Mouse (Mus musculus): ENCODE data around the gene Trim6. TPM values are rescaled to one million over a fixed set of nuclear protein-coding genes. Genes with fewer than 3 reads are reported as not detected.
"Not testable (repeated sequence)": the region's sequence is repeated elsewhere in the genome, so short reads cannot be mapped to it uniquely, and the experiment has no call there.

Gene Trim6
- total RNA-seq (2015) (0.31 and 0.50 TPM in 2 replicates), total RNA-seq (2017) (0.70 and 1.9 TPM in 2 replicates)

DNA sequence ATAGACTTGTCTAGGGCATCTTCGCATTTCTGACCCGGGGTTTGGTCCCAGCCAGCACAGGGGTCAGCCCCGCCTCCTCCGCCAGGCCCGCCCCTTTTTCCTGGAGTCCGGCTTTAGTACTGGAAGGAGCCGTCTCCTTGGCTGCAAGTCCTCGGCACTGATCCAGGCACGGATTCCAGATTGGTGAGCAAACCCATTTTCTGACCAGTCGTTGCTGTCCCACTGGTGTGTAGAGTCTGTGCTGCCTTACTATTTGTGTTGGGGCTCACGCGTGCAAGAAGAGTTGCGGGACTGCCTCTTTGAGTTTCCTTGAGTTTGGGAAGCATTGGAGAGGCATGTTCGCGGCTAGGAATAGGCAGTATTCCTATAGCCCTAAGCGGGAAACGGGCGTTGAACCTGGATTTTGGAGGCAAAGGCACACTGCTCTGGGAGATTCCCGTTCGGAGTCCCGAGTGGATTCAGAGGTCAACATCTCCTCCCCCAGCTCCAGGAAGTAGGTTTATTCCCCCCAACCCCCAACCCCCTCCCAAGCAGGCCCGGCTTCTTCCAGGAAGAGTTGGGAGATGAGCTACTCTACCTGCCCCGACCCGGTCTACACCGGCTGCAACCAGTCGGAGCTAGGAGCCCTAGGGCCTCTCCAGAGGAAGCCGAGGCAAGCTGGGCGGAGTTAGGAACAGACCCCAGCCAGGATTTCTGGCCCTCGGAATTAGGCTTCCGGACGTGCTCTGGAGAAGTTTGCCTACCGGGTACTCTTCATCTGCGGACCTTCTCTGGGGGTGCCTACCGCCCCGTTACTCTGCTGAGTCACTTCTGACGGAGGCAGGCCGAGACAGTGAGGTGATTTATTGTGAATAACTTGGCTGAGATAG, at the start of gene Trim6:
Gene Trim6, plus strand, starts transcription at position 93 of the 869 bp plus-strand sequence.
- peak; percentile 55 for ATAC-seq (ENCODE audit: poor library complexity, severe bottlenecking)

DNA sequence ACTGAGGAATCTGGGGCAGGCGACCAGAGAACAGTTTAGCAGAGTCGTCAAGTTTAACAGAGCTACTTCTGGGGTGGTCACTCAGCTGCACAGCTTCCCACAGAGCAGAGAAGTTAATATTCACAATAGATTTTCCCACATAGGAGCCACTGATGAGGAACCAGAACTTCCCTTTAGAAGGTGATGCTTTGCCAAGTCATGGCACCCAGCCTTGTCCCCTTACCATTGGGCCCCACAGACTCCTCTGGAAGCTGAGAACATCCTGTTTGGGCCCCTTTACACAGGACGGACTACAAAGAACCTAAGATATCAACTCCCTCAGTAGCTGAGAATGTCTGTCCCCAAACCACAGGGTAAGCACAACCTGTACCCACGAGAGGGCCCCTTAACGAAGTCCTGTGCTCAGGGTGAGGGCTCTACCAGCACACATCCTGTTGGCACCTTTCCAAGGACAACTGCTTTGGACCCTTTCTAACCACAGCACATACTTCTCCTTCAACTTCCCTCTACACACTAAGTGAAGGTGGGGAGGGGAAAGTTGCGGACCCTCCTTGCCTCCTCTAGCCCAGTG, 48.9 kb upstream of the Trim6 start:
- peak; percentile 69 for ATAC-seq (ENCODE audit: poor library complexity, severe bottlenecking)

DNA sequence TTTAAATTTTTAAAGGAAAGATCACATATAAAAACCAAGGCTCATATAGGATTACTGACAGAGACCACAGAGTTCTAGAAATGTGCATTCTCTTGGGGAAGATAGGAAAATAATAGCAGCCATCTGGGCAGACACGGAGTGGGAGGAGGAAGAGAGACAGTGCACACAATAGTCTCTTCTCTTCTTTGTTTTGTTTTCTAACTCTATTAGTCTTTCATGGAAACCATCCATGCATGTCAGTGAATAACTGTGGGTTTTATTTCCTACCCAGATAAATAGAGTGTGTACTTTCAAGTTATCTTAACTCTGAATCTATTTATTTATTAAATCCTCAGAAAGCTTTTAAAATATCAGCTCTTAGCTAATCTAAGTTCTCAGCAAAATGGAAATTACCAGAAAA, 43.5 kb upstream of the Trim6 start:
- ATAC-seq (ENCODE audit: poor library complexity, severe bottlenecking) = no peak

DNA sequence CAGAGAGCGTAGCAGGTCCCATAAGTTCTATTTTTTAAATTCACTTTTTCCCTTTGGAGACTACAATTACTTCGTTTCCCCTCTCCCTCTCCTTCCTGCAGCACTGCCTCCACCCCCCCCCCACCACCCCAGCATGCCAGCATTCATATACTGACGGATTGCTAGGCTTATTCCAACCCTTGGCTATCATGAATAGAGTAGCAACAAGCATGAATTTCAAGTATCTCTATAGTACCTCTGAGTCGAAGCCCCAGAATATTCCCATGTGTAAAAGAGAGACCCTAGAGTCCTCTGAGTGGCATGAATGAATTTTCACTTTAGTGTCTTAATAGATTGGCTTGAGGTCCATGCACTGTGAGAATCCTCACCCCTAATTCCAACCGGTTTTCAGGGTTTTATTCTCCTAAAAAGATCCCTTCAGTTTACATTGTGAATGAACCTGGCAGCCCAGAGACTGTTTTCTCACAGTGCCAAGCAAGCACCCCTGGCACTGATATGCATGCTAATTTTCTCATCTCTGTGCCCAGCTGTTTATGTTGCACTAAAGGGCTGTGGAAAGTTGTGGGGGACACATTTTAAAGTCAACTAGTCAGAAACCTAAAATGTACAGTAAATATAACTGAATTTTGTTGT, 40.1 kb upstream of the Trim6 start:
- ATAC-seq (ENCODE audit: poor library complexity, severe bottlenecking) = no peak

DNA sequence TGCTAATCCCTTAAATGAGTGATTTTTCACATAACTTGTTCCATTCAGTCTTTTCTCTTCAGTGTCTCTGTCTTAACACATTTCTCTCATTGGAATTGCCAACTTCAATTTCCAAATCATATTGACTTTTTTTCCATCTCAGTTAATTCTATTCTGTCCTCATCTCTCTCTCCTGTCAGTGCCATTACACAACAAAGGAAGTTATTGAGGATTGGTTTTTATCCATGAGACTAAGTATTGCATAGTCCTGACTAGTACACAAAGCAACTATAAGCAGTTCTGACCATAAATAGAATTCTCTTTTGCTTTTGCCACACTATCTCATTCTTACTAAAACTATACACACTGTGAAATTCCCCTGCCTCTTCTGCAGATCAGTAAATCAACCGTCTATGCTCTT, 39.5 kb upstream of the Trim6 start:
- ATAC-seq (ENCODE audit: poor library complexity, severe bottlenecking) = no peak

DNA sequence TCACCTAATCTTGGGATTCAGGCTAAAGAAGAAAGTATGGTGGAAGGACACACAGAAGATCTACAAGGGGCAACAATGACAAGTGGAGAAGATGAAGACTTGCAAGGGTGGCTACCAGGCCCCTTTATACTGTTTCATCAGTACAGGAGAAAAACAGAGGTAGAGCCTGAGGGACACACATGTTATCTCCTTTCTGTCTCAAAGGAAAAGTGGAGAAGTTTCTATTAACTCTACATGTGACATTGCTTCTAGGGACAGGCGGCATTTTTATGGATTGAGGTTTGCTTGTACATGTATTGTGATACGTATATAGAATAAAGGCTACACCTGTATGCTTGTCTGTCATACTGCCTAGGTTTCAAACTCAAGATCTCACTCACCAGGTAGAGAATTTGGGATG, 35.3 kb upstream of the Trim6 start, which contains the start of gene Olfr648:
Gene Olfr648, minus strand, starts transcription at position 101 of the 400 bp plus-strand sequence.
- ATAC-seq (ENCODE audit: poor library complexity, severe bottlenecking) = no peak

DNA sequence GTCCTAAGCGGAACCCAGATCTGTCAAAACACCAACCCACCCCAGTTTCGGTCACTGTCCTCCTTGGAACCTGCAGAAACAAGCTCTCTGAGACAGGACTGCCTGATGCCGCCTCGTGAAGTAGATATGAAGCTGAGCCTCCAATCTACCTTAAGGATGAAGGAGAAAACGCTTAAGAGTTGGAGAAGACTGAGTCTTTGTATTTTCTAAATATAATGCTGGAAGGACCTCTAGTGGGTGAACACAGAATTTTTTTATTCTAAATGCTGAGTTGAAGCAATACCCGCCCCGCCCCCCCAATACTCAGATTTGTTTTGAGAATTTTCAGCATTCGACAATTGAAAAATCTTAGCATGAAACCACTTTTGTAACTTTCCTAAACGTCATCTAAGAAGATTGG, 27.3 kb upstream of the Trim6 start:
- peak; percentile 27; the same call in 1 of the 2 replicates for ATAC-seq (ENCODE audit: poor library complexity, severe bottlenecking)

DNA sequence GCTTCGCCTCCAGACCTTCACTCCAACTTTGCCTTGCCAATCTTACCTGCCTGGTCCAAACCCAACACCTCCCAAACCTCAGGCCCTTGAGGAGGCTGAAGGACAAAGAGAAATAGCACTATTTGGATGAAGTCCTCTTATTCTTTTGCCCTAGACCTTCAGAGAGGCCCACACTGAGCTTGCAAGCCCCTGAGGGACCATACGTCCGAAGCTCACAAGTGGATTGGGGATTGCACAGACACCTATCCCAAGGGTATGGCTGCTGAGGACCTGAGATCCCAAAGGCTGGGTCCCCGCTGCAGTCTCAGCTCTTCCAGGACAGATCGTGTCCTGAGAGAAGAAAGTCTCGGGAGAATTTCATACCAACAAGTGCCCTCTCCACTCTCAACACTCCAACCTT, 22.7 kb upstream of the Trim6 start, which contains the start of gene Olfr649:
Gene Olfr649, minus strand, starts transcription at position 101 of the 400 bp plus-strand sequence.
- no peak for ATAC-seq (ENCODE audit: poor library complexity, severe bottlenecking)

DNA sequence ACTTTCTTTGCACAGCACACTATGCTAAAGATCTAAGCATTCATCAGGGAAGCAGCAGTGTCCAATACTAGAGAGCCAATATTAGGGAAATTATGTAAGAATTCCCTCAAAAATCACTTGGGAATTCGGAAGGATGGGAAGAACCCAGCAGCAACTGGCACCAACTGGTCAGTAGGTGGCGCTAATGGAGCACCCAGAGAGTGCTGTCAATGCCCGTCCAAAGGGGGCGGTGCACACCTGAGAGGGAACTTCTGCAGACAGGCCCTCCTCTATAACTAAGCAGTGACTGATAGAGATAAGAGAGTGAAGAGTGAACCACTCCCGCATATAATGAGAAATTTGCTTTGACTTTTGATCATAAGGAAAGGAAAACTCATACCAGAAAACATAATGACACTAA, 18.8 kb upstream of the Trim6 start:
- ATAC-seq (ENCODE audit: poor library complexity, severe bottlenecking) = peak; percentile 99

DNA sequence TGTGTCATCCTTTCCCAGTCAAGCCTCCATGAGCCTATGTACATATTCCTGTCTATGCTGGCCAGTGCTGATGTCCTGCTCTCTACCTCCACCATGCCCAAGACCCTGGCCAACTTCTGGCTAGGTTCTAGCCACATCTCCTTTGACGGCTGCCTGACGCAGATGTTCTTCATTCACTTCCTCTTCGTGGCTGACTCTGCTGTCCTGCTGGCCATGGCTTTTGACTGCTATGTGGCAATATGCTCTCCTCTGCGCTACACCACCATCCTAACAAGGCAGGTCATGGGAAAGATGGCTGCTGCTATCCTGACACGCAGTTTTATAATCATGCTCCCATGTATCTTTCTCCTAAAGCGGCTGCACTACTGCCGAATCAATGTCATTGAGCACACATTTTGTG, 12.4 kb upstream of the Trim6 start:
- ATAC-seq (ENCODE audit: poor library complexity, severe bottlenecking) = peak; percentile 99

DNA sequence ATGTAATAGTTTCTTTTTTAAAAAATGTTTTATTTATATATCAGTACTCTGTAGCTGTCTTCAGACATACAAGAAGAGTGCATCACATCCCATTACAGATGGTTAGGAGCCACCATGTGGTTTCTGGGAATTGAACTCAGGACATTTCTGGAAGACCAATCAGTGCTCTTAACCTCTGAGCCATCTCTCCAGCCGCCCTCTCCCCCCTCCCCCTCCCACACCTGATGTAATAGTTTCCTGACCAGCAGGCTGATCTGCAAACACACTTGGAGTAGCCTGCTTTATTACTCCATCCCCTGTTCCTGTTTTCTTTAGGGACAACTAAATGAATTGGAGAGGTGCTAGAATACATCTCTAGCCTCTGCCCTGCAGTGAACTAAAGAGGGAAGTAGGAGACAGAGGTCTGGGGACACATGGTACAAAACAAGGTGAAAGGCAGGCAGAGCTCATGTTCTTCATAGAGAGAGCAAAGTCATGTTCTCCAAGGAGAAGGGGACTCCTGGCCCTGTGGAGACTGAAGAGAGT, 2.5 kb upstream of the Trim6 start:
- peak; percentile 66 for ATAC-seq (ENCODE audit: poor library complexity, severe bottlenecking)

DNA sequence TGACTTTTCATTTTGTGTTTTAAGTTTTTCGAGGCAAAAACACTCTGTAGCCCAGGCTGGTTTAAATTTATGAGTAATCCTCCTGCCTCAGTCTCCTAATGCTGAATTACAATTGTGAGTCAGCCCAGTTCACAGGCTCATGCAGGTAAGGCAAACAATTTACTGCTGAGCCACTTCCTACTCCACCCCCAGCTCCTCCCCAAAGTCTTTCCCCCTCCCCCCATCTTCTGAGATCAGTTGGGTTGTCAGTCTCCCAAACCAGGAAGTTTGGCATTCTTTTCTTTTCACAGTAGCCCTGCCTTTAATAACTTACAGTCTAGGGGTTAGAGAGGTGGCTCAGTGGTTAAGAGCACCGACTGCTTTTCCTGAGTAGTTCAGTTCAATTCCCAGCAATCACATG, 712 bp upstream of the Trim6 start:
- ATAC-seq (ENCODE audit: poor library complexity, severe bottlenecking) = peak; percentile 54

DNA sequence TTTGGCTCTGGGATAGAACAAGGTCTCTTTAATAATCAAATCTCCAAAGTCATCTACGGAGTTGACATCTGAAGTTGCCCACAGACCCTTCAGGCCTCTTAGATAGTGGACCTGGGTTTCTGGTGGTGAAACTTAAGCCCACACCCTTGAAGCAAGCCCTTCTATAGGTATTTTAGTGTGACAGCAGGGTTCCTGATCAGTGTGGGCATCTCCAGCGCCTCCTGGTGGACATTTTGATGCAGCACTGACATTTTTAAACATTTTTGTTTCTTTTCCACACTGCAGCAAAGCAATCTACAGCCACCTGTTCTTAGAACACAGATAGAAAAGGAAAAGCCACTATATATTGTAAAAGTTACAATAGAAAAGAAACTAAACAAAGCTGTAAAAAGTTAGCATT, 12.6 kb downstream of the Trim6 start:
- ATAC-seq (ENCODE audit: poor library complexity, severe bottlenecking) = peak; percentile 97

DNA sequence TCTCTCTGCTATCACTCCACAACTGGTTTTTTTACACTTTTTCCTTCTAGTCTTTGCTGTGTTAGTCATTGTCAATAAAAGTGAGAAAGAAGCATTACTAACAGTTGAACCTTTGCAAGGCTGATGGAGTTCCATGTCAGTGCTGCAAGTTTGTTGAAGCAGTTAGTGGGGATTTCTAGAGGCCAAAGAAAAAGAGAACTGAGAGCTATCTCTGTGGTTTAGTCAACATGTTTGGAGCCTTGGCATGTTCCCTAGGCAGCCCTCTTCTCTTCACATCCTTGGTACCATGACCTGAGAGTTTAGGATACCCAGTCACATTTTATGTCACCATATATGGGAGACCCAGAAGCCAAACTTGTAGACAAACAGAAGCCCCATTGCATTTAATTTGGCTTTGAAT, 22.3 kb downstream of the Trim6 start:
- peak; percentile 59 for ATAC-seq (ENCODE audit: poor library complexity, severe bottlenecking)

DNA sequence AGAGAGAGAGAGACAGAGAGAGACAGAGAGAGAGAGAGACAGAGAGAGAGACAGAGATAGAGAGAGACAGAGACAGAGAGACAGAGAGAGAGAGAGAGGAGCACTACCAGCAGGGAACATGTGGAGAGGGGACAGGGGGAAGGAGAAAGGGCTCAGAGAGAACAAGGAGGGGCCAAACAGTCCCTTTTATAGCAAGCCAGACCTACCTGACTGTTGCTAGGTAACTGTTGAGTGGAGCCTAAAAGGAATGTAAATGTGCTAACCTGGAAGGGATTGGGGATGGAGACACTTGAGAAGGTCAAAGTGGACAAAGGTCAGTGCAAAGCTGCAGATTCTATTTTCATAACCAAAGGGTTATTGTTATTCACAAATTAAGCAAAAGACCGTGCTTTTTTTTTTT, 25.0 kb downstream of the Trim6 start:
- ATAC-seq (ENCODE audit: poor library complexity, severe bottlenecking) = no peak

DNA sequence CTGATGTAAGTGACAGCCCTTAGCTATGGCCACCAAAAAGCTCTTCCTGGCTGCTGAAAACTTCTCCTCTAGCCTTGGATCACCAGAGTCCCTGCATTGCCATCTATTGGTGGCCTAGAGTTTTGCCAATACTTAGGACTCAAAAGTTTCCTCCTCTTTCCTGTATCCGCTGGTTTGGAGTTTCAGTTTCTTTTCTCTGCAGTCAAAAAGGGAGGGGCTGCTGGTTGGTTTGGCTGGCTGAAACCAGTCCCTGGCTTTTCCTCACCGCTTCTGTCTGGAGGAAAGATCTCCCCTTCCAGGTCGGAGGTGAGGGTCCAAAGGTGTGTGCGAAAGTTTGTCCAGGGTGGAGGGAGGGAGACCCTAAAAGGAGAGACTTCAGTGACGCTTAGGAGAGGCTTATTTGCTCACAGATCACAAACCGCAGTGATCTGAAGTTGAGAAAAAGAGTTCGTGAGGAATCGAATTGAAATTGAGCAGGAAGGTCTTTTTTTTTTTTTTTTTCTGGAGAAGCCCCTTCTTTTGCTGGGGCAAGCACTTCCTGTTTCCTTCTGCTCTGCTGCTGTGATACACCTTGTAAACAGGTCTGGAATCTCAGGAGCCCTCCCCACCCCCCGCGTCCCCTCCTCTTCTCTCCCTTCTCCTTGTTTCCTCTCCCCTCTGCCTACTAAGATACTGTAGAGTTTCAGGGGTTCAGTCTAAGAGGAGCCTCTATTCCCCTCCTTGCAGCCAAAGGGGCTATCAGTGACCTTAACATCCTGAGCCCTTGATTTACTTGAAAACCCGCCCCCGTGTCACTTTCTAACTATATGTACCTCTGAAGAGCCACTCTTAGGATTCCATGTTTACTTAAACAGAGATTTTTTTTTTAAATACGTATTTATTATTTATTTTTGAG, 25.9 kb downstream of the Trim6 start, which contains the start of gene Trim34a:
Gene Trim34a, plus strand, starts transcription at position 171 of the 895 bp plus-strand sequence.
- peak; percentile 89 for ATAC-seq (ENCODE audit: poor library complexity, severe bottlenecking)

DNA sequence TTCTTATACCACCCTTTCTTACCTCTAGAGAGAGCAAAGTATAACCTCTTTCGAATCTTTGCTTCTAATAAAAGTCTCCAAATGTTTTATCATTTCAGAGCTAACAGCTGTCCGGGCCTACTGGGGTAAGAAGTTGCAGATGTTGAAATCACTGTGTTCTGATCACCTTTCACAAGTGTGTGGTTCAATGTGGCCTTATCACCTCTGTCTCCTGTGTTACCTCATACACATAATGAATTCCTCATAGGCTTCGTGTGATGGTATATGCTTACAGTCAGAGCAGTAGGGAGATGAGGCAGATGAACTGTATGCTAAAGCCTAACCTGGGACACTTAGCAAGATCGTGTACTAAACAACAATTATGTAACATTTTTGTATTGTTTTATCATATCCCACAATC, 41.8 kb downstream of the Trim6 start:
- peak; percentile 71 for ATAC-seq (ENCODE audit: poor library complexity, severe bottlenecking)

DNA sequence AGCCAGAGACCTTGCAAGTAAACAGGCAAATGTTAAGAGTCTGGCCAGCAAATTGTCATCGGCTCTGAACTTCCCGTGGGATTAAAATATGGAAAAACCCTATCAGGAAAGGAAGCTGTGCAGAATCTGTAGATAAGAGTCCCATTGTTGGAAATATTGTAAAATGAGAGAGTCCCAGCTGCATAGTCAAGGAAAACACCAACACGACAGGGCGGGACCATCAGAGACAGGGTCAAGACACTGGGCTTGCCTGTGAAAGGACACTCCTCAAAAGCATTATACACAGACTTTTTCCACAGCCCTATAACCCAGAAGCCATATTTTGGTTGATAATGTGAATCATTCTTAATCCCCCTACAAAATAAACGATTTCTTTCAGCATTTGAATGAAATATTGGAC, 46.7 kb downstream of the Trim6 start:
- not testable (repeated sequence) for ATAC-seq (ENCODE audit: poor library complexity, severe bottlenecking)

DNA sequence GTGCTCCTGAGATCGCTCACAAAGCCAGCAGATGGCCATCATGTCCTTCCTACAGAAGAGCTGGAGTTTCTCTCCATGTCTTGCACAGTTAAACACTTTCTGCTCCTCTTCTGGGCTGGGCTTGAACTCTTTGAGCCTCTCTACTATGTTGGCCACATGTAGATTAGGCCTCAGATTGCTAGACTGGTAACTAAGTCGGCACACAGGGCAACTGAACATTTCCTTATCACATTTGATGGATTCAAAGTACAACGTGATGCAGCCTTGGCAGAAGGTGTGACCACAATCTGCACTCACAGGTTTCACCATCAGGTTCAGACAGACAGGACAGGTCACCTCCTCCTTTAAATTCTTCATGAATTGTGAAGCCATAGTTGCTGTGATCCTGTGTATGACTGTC, 60.8 kb downstream of the Trim6 start:
- peak; percentile 40 for ATAC-seq (ENCODE audit: poor library complexity, severe bottlenecking)
